Mouse (Mus musculus) embryonic fibroblast, embryonic 13.5 days (primary cell): ENCODE data around the gene Sdsl. TPM values are rescaled to one million over a fixed set of nuclear protein-coding genes. Genes with fewer than 3 reads are reported as not detected.
"Not testable (repeated sequence)": the region's sequence is repeated elsewhere in the genome, so short reads cannot be mapped to it uniquely, and the experiment has no call there.

ENCODE experiments used
- H3K27ac ChIP-seq: 2 replicates; pipeline ENCODE4 v1.5.1; 2012; ENCODE audit warnings: low read length, control low read depth, inconsistent platforms; ENCODE audit not compliant: insufficient read depth
- H3K4me1 ChIP-seq: 2 replicates; pipeline ENCODE4 v1.6.1; 2011; ENCODE audit warnings: low read length; ENCODE audit not compliant: control insufficient read depth, insufficient read depth
- H3K4me3 ChIP-seq: 2 replicates; pipeline ENCODE4 v1.5.1; 2011; ENCODE audit warnings: mild to moderate bottlenecking, control low read depth, low read length; ENCODE audit not compliant: insufficient read depth
- CTCF ChIP-seq: IDR thresholded peaks from 2 replicates; pipeline ENCODE4 v1.5.1; 2011; ENCODE audit warnings: mild to moderate bottlenecking, control low read depth, low read length, moderate library complexity, borderline replicate concordance; ENCODE audit not compliant: insufficient read depth
- POLR2A ChIP-seq: IDR thresholded peaks from 2 replicates; pipeline ENCODE4 v1.6.1; 2011; ENCODE audit warnings: low read depth, mild to moderate bottlenecking, control low read depth, low read length, moderate library complexity
- polyA plus RNA-seq: library from polyadenylated mRNA; stranded (reverse); fragments of >200 nt; gene quantifications from 2 replicates; pipeline ENCODE4 v1.2.4, GENCODE M21; 2011; ENCODE audit warnings: low read depth; ENCODE audit not compliant: missing spikeins, insufficient read length

Sdsl gene
- polyA plus RNA-seq, 1 experiment = 1.8 TPM

DNA sequence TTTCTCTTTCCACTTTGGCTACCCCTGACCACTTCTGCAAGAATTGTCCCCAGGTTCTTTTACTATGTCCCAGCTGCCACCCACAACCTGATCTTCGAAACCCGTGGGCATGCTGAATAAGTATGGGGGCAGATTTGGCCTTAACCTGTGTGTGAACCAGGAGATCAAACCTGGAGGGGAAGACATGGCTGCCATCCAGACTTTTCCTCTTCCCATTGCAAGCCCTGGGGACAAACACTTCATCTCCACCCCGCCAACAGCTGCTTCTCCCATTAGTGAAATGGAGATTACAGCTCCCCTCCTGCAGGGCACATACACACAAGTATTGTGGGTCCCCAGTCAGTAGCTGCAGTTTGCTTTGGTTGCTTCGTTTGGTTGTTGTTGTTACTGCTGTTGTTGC is 34.7 kb upstream of the Sdsl start:
- Histone ChIP-seq H3K4me1 (no peaks in the 10 kb centered on the region), H3K27ac (no peak overlapping the region), H3K4me3 (no peak overlapping the region)
- TF ChIP-seq CTCF (no peak), POLR2A (no peak)

DNA sequence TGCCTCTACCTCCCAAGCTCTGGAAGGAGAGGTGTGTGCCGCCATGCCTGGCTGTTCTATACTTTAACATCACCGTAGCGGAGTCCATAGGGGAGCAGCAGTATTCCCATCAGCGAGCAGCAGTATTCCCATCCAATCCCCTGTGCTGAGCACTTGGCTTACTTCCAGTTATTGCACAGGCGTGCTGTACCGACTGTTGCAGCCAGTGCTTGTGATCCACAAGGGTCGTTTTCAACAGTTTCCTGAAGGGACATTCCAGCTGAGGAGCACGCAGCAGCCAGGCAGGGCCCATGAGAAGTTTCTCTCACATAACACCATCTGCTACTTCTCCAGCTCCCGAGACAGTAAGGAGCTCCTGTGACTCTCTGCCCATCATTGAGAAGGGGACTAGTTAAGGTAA is 33.9 kb upstream of the Sdsl start:
- Histone ChIP-seq H3K4me3 (no peak overlapping the region), H3K27ac (no peak overlapping the region), H3K4me1 (no peaks in the 10 kb centered on the region)
- TF ChIP-seq CTCF = no peak
- no peak for TF ChIP-seq POLR2A

DNA sequence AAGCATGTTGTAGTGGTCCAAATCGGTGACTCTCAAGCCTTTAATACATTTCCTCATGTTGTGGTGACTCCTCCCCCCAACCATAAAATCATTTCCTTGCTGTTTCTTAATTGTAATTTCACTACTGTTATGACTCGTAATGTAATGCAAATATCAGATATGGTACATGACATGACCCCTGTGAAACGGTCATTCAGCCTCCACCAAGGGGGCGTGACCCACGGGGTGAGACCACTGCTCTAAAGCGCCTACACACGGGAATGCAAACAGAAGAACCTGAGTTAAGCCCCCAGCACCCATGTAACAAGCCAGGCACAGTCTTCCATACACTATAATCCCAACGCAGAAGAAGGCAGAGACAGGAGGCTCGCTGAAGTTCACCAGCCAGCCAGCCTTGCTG is 33.2 kb upstream of the Sdsl start:
- Histone ChIP-seq H3K4me3 (no peak overlapping the region), H3K4me1 (no peaks in the 10 kb centered on the region), H3K27ac (no peak overlapping the region)
- TF ChIP-seq POLR2A (no peak), CTCF (no peak)

DNA sequence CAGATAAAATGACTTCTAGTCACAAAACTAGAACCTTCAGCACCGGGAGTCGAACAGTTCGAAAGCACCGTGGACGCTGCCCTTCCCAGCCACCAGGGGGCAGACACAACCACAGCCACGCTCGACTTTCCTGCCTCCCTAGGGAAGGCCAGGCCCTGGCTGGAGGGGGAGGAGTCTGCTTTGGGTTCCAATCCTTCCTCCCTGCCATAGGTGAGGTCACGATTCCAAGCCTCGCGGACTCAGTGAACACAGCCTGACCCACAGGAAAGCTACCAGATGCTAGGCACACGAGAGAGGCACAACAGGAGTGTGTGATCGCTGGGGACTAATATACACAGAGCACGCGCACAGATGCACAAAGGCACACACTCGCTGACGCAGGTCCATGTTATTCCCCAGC is 32.8 kb upstream of the Sdsl start:
- 0 out of 2 replicates have a peak, but pooled peaks have one; percentile 30 for TF ChIP-seq POLR2A
- peak; percentile 91 for TF ChIP-seq CTCF
- Histone ChIP-seq H3K4me3 (no peak overlapping the region), H3K27ac (no peak overlapping the region), H3K4me1 (no peaks in the 10 kb centered on the region)

DNA sequence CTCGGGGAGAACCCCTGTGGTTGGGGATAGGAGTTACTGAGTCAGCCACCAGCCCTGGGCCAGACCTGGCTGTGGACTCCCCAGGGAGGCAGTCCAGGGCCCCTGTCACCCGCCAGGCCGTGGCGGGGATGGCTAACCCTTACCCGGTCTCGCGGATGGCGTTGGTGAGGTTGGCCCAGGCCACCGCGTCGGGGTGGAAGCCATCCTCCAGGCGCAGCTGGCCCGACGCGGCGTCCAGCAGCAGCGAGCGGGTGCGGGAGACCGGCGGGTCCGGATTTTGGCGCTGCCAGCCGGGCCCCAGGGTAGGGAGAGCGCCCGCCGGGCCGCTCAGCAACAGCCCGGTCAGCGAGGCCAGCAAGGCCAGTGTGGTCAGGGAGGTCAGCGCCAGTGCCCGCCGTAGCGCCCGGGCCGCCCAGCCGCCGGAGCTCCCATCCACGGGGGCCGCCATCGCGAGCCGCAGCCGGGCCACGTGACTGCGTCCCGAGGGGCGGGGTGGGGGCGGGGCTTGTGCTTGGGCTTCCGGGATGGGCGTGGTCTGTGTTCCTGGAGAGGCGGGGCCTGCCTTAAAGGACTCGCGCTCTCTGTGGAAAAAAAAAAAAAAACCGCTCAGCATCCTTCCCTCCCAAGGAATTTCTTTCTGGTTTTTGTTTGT is 30.7 kb upstream of the Sdsl start, which contains the start of gene Plbd2:
Gene Plbd2, minus strand, starts transcription at position 482 of the 652 bp plus-strand sequence.
- Histone ChIP-seq H3K4me1 (no peaks in the 10 kb centered on the region), H3K27ac (no peak within 1 kb of the TSS), H3K4me3 (peak within 1 kb of the TSS; percentile 67)
- TF ChIP-seq POLR2A = peak; percentile 83
- no peak for TF ChIP-seq CTCF

DNA sequence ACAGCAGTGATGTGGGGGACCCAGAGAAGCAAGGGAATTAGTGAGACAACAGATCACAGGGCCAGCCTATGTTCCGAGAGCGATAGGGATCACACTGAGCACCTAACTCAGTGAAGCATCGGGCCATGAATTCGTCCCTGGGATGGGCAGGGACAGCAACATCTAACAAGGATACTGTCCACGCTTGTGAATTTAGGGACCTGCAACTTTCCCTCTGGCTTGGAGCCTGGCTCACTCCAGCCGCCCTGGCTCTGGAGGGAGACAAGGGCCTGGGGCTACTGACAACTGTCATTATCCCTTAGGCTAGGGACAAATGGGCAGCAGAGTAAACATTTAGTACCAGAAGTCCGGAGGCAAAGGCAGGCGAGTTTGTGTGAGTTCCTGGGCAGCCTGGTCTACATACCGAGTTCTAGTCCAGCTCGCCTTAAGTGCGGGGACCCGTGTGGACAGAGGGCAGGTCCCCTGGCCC is 30.1 kb upstream of the Sdsl start:
- Histone ChIP-seq H3K4me1 (no peaks in the 10 kb centered on the region), H3K4me3 (peak overlapping the region; percentile 67), H3K27ac (no peak overlapping the region)
- TF ChIP-seq CTCF (no peak), POLR2A (no peak)

DNA sequence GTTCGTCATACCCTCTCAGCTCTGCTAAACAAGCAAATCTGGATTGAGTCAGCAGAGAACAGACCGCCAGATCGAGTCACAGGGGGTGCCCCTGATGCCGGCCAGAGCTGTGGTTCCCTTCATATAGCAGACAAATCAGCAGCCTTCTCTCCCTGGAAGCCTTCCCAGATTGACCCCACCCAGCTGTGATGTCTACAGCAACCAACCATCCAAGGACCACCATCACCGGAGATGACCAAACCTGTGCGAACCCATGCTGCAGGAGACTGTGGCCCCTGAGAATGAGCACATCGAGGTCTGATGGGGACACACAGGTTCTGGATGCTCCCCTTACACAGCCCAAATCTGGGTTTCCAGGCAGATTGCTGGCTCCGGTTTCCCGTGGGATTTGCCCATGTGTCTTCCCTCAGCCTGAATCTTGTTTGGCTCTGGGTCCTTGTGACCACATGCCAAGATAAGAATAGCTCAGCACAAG is 29.6 kb upstream of the Sdsl start:
- Histone ChIP-seq H3K4me3 (peak overlapping the region; percentile 67), H3K4me1 (no peaks in the 10 kb centered on the region), H3K27ac (no peak overlapping the region)
- TF ChIP-seq CTCF (no peak), POLR2A (no peak)

DNA sequence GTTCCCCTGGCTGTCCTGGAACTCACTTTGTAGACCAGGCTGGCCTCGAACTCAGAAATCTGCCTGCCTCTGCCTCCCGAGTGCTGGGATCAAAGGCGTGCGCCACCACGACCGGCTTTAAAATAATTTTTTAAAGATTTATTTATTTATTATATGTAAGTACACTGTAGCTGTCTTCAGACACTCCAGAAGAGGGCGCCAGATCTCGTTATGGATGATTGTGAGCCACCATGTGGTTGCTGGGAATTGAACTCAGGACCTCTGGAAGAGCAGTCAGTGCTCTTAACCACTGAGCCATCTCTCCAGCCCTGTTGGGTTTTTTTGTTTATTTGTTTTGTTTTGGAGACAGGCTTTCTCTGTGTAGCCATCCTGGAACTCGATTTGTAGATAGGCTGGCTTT is 28.0 kb upstream of the Sdsl start:
- not testable (repeated sequence) for H3K27ac ChIP-seq, H3K4me1 ChIP-seq, H3K4me3 ChIP-seq

DNA sequence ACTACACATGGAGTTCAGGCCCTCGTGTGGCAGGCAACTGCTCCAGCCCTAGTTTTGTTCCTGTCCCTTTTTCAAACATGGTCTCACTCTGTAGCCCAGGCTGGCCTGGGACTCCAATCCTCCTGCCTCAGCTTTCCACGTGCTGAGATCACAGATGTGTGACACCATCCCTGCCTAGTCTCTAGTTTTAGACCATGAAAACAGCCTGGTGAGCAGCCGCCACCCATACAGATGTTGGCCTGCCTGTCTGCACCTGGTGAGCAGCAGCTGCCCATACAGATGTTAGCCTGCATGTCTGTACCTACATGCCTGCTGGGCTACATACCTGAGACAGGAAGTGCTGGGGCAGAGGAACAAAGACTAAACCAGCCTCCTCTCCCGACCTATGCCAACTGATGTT is 26.6 kb upstream of the Sdsl start:
- TF ChIP-seq CTCF = no peak
- no peak for TF ChIP-seq POLR2A

DNA sequence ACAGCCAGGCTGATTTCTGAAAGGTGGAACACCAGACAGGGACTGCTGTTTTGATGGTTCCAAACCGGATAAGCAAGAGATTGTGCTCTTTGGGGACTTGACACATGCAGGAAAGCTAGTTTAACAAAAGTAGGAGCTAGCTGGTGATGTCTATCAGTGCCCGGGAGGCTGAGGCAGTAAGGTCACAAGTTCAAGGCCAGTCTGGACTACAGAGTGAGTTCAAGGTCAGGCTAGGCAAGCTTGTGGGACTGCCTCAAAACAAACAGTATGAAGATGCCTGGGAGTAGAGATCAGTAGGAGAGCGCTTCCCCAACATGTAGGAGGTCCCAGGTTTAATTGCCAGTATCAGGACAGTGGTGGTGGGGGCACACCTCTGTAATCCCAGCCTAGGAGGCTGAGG is 24.5 kb upstream of the Sdsl start:
- TF ChIP-seq POLR2A (no peak), CTCF (no peak)
- H3K4me1 ChIP-seq = no peaks in the 10 kb centered on the region
- H3K27ac ChIP-seq = no peak overlapping the region
- no peak overlapping the region for H3K4me3 ChIP-seq

More for the DNA sequence above, 26.6 kb upstream of the Sdsl start:
- no peaks in the 10 kb centered on the region for H3K4me1 ChIP-seq
- H3K4me3 ChIP-seq = no peak overlapping the region
- H3K27ac ChIP-seq = no peak overlapping the region
